Mouse (Mus musculus) adrenal gland, postnatal 36 days (tissue): ENCODE data around the gene Haus2. TPM values are rescaled to one million over a fixed set of nuclear protein-coding genes. Genes with fewer than 3 reads are reported as not detected.

Experiments used
- DNase-seq, 2 experiments: peaks; one replicate each; pipeline ENCODE4 v3.0.0; 2021; ENCODE audit warnings: mixed read lengths in 1 of 2
- total RNA-seq, 2 experiments: library from RNA; stranded (reverse); gene quantifications; 2 replicates each; pipeline ENCODE4 v1.2.3; 2021

The Haus2 gene
- total RNA-seq, 2 experiments from 2014 or later: 10.5 to 15.4 TPM

DNA sequence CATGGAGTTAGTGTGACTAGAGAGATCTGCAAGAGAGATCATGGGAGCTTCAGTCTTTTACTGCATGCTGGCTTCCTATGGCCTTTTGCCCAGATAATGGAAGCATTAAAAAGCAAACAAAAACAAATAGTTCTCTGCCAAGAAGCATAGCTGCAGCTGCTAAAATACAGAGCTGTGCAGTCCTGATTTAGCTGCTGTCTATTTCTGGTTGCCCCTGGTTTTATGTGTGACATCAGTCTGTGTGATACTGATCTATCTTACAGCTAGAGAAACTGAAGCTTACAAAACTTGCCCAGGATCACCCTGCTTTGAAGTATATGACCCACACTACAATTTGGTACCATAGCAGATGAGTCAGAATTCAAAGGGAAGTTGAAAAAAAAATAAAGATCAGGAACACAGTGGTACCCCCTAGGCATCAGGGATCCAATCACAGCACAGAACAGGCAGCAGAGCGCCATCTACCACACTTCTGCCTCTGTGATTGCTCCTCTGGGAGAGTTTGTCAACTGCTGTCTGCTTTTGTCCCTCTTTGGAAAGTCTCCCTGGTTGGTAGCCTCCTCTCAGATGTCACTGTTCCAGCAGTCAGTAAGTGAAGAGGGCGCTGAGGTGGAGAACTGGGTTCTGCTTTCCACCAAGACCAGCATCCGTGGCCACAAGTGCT, 54.4 kb downstream of the Haus2 start:
- DNase-seq: peak in 1 of 2 experiments; percentile 12

DNA sequence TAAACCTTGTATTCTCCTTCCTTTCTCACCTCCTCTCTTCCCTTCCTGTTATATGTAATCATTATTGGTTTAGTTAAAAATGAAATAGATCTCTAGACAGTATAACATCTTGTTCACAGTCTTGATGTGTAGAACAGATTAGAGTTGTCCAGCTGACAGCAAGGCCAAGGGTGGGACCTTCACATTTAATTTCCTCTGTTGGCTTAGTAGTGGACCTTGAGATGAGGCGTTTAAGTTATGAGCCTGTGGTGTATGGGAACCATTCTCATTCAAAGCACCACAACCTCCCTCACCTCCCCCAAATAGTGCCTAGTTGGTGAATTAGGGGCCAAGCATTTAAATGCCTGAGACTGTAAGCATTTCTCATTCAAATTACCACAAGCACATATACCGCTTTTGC, 58.3 kb downstream of the Haus2 start:
- peak; percentile 30 to 42 for DNase-seq

DNA sequence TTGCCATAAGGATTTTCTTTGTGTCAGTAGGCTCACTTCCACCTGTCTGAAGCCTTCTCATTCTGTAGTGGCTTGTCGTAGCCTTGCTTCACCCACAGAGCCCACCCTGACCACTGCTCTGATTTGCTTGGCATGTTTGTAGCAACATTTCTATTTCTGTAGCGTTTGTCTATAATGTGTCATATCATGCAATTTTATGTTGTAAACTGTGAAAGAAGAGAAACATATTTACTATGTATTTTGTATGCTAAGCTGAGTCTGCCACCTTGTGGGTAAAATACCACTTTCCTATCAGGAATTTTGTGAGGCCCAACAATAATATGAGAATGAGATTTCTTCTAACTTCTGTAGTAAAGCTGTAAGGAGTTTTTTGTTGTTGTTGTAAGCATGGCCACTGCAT, 61.1 kb downstream of the Haus2 start:
- no peak for DNase-seq

Other genes with a start within 250 kb of the Haus2 start
- gene Ganc, start 205.5 kb upstream of the Haus2 start, total RNA-seq: 10 to 100 TPM; 25.9 to 37.3 TPM
- 10 to 100 TPM; 42.0 to 49.9 TPM for gene Tmem87a, start 205.3 kb upstream of the Haus2 start, total RNA-seq
- gene Capn3, start 153.4 kb upstream of the Haus2 start, total RNA-seq: under 1 TPM in 1 of 2 experiments, not detected in 1; 0.56 TPM
- 100 to 1,000 TPM in 1 of 2 experiments, 10 to 100 TPM in 1; 92.4 to 101 TPM for gene Zfp106, start 45.5 kb upstream of the Haus2 start, total RNA-seq
- 10 to 100 TPM; 61.8 to 73.3 TPM for gene Snap23, start 41.7 kb upstream of the Haus2 start, total RNA-seq
- gene Lrrc57, start 137 bp downstream of the Haus2 start, total RNA-seq: 10 to 100 TPM; 14.4 to 19.6 TPM
- 10 to 100 TPM; 10.3 to 12.9 TPM for gene Stard9, start 19.7 kb downstream of the Haus2 start, total RNA-seq
- gene Cdan1, start 240.7 kb downstream of the Haus2 start, total RNA-seq: 10 to 100 TPM; 13.8 to 15.6 TPM
- 10 to 100 TPM; 13.5 to 14.4 TPM for gene Ttbk2, start 241.2 kb downstream of the Haus2 start, total RNA-seq